Mouse (Mus musculus) frontal cortex, adult 2 months (tissue): ENCODE measurements around the gene Tmprss11f. TPM values are rescaled to one million over a fixed set of nuclear protein-coding genes. Genes with fewer than 3 reads are reported as not detected.
A peak's percentile ranks its signal among the peaks of the same experiment; 100 is the strongest.
"Not testable (repeated sequence)": the region's sequence is repeated elsewhere in the genome, so short reads cannot be mapped to it uniquely, and the experiment has no call there.

Source experiments
- DNase-seq, 2 experiments: peaks; one replicate each; pipeline ENCODE4 v3.0.0; 2022; ENCODE audit warnings: low spot score in 1 of 2; ENCODE audit errors: extremely low spot score in 1 of 2
- polyA plus RNA-seq: library from polyadenylated mRNA; depleted of rRNA; stranded (reverse); fragments of >200 nt; gene quantifications from 2 replicates; pipeline ENCODE4 v1.2.3, GENCODE M21; 2012; rRNA removed

The Tmprss11f gene
- polyA plus RNA-seq, result not detected in 2 replicates

DNA sequence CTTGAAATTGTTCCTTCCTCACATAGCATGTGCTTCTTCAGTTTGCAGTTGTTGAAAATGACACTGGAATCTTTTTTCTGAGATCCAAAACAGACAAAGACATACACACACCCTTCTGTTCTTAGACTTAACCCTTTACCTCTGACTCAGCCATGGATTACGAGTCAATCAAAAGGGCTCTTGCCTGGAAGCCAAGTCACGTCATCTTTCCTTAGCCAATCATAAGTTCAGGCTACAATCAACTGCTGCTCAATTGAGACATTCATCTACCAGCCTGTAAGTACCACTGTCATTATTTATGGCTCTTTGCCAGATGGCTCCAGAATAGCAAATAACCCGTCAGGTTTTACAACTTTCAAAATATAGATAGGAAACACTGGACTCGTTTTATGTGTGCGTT, at the start of gene Tmprss11f:
Gene Tmprss11f (minus strand): TSS at position 101 of the 400 bp plus-strand sequence.
- no peak for DNase-seq

DNA sequence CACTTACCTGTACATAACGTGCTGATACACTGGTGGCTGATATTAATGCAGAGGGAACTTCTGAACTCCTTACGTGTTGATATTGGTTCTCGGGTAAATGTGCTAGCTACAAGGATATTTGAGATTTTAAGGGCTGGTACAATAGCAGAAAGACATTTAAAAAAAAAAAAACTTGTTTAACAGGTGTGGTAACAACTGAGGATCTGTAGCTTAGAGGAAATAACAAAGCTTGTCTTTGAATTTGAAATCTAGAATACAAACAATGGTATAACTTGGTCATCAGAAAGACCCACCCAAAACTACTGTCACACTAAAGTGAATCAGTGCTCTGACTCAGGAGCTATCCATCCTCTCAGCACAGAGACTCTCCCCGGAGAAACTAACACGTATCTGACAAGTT, 44.0 kb upstream of the Tmprss11f start, which contains the start of gene Tmprss11b:
Gene Tmprss11b (minus strand): TSS at position 101 of the 400 bp plus-strand sequence.
- no peak for DNase-seq

DNA sequence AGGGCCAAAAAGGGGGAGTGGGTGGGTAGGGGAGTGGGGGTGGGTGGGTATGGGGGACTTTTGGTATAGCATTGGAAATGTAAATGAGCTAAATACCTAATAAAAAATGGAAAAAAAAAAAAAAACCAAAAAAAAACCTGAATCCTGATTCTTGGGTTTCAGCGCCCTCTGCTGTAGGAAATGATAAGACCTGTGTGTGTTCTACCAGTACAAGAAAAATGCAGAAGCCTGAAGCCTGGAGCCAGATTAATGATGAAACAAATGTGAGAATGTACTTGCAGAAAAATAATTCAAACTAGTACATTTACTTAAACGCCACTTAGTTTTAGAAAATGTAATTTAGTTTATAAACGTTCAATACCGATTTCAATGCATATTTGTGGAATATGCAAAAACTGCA, 17.0 kb upstream of the Tmprss11f start:
- DNase-seq, result peak in 1 of 2 experiments; percentile 71

DNA sequence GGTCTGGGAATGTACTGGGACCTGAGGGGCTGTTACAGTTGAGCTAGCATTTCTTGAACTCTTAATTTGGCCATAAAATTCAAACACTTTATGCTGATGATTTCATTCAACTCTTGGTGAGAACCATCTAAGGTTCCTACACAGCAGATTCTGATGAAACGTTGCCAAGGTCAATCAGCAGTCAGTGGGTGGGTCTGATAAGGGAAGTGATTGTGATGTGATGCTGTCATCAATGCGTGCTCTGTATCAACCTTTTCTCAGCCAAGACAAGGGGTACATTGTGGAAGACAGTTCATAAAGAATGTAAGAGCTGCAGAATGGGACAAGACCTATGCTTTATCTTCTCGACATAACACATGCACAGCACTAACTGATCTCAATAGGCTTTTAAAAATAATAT, 8.6 kb upstream of the Tmprss11f start:
- no peak for DNase-seq

DNA sequence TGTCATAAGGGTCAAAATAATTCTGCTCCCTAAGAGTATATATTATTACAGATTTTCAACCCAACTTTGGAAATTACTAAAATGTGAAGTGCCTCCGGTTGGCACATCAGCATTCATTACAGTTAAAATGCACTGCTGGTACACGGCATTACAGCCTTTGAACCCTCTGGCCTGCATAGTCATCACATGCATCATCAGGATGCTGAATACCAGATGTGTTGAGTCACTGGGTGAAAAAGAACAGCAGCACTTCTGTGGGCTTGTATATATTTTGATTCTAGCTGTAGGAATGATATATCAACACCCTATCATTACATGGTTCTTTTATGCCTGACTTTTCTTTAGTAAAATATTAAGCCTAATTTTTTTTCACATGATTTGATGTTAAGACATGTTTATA, 1.5 kb downstream of the Tmprss11f start:
- no peak for DNase-seq

DNA sequence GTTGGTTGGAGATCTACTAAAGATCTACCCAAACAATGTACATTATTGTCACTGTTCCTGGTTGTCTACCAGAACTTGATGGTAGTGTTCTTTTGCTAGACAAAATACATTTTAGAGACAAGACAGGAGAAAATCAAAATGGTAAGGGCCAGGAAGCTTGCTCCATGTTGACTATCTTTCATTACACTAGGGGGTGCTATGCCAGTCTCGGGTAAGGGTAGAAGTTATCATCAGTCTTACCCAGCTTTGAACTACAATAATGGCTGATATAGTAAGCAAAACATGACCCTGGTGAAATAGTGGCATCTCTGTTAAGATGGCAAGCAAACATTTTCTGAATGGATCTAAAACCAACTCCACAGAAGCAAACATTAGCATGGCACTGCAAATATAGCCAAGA, 10.4 kb downstream of the Tmprss11f start:
- no peak for DNase-seq

DNA sequence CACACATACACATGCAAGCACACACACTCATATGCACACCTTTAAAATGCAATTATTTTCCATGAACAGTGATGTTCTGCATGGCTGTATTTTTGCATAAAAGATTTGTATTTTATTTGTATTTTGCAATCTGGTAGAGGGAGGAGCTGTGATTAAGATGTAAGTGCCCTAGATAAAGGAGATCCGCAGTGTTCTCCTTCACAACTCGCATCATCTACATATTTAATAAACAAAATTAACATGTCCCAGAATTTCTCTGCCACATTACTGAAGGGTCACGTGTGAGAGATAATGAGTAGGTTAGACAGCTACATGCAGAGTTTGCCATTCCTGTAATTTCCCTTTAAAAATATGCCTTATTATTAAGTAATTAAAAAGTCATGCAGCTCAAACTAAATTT, 46.3 kb downstream of the Tmprss11f start:
- DNase-seq, result no peak

DNA sequence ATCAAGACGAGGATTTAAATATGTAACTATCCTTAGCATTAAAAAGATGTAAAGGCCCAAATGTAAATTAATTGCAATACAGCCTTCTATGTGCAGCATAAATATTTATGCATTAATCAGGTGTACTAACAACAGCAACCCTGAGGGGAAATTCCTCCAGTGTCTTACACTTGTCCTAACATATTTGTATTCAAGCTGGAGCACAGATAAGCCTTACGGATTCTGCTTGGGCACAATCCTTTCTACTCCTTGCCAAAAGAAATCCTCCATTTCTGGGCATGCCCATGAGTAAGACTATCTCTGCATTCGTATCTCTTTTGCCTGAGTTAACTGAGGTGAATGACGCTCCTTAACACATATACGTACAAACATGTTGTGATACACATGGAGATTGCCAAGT, 49.6 kb downstream of the Tmprss11f start:
- no peak for DNase-seq

DNA sequence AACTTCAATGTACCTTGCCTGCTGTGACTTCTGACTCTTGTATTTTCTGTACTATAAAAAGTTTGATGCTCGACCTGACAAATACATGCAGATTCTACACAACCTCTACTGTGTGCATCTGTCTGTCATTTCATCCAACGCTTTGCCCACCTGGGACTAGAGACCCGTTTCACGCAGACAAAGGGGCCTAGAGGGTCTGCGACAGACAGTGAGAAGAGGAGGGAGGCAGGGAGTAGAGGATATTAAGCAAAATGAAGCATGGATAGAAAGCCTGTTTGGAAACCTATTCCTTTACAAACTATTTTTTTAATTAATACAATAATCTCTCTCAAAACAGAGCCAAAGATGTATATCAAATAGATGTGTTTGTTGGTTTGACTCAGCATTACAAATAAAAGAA, 50.2 kb downstream of the Tmprss11f start:
- DNase-seq, result no peak

DNA sequence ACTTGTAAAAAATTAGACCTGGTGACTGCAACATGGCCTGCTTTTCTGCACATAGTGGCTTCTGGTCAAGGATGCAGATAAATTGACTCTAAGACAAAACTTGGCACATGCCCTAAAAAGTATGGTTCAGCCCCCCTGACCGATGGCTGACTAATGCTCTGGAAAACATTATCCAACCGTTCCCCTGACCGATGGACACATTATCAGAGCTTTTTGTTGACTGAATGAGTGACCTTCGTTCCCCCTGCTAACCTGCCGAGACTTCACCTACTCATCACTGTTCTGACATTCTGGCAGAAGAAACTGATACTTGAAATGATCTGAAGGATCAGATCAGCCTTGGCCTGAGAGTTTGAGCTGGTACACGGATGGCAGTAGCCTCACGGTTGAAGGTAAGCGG, 53.5 kb downstream of the Tmprss11f start:
- DNase-seq, result not testable (repeated sequence)

DNA sequence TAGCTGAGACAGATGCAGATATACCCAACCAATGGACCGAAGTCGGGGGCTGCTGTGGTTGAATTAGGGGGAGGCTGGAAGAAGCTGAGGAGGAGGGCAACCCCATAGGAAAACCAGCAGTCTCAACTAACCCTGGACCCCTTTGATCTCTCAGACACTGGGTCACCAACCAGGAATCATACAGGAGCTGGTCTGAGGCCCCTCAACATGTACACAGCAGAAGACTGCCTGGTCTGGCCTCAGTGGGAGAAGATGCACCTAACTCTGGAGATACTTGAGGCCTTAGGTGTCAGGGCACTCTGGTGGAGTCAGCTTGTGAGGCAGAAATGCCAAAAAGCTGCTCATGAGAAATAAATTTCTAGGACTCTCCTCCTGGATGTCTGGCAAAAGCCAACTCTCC, 85.5 kb downstream of the Tmprss11f start:
- DNase-seq, result no peak

DNA sequence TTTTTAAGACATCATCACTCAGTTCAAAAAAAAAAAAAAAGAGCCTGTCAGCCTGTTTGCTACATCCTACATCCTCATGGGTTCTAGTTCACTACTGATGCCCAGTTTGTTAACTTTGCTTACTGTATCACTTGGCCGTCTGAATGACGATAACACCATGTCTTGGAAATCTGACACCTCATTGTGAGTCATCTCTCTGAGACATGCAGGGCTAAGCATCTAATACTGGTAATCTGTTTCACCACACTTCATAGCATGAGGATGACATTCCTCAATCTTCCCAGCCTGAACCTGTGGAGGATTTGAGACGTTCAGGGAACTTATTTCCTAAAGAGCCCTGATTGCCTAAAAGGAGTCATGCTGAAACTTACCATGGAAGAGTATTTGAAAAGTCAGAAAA, 91.6 kb downstream of the Tmprss11f start:
- no peak for DNase-seq

DNA sequence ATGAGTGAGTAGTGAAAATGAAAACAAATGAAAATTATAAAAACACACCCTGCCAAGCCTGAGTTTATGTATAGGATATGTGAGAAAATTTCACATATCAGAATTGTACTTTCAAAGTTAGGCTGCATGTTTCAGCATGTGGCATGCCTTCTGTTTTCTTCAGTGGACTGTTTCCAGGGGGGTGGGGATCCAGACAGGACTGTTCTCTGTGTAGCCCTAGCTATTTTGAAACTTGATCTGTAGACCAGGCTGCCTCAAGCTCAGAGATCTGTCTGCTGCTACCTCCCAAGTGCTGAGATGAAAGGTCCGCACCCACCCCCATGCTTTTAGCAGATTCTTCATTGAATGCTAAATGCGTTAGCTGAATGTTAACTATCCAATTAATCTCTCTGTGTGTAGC, 103.5 kb downstream of the Tmprss11f start:
- DNase-seq, result peak in 1 of 2 experiments; percentile 1

DNA sequence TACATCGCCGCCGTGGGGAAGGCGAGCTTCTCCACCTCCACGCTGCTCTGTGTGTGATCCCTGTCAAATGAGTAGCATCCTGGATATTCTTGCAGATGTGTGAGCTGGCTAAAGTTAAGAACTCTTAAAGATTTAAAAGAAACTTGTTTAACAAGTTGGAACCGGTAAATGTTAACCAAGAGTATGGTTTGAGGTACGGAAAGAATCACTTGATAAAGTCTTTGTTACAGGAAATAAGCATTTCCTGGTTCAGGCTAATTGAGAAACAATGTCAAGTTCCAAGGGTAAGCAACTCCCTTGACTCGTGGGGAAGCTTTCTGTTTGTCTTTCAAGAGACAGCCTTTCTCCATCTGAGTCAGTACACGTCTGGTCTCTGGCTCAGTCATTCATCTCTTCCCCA, 113.7 kb downstream of the Tmprss11f start, which contains the start of gene Tmprss11g:
Gene Tmprss11g (minus strand): TSS at position 101 of the 400 bp plus-strand sequence.
- no peak for DNase-seq

DNA sequence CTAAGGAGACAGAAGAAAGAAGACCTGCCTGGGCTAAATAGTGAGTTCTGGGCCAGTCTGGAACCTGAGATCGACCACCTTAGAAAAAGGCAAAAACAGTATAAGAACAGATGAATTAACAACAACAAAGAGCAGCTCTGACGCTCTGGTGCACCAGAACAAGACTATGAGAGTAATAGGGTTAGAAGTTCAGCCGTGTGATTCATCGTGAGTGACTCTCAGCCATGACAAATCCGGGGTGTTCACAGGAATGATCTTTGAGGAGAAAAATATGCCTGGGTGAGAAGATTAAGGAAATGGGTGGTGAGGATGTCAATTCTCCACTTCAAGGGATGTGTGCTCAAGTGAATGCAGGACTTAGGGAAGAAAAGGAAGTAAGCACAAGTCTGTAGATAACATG, 120.7 kb downstream of the Tmprss11f start:
- no peak for DNase-seq

DNA sequence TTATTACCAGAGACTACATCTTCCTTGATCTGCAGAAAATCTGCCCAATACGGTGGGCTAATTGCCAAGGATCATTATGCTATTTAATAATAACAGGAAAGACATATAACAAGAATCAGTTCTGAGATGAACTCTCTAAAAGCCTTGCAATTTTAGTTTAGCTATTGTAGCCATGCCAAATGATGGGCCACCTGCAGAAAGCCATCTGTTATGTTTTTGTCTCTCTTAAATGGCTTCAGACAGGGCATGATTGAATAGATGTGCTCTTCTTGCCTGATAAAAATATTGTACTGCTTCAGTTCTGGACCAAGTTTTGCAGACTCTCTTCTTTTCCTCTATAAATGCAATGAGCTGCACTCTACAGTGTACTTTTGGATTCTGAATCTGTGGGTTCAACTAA, 138.8 kb downstream of the Tmprss11f start:
- DNase-seq, result no peak

DNA sequence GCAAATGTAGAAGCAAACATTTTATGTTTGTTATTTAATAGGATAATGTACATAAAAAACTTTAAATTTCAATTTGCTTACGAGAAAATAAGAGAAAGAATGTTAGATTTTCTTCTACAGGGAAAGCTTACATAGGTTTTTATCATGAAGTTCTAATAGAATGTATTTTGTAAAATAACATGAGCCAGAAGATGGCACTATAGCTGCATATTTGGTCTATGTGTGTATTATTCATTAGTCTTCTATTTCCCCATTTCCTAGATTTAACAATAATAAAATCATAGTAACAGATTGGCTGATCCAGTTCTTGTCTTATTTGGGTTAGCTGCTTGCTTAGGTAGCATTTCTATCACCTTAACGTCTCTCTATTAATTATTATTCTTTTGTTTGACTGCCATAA, 149.7 kb downstream of the Tmprss11f start:
- DNase-seq, result peak in 1 of 2 experiments; percentile 48

DNA sequence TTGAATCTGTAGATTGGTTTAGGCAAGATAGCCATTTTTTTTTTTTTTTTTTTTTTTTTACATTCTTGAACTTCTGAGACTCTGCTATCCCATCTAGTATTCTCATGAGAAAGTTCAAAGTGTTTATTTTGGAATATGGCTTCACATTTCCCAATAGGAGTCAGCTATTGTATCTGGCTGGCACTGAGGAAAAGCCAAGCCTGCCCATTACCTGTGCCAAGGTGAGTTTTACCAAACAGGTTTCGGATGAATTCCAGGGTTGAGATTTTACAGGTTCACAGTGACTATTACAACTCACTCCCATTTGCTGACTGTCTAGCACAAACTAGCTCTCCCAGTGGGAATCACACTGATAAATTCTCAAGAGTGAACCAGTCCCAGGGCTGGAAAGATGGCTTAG, 150.2 kb downstream of the Tmprss11f start:
- no peak for DNase-seq

DNA sequence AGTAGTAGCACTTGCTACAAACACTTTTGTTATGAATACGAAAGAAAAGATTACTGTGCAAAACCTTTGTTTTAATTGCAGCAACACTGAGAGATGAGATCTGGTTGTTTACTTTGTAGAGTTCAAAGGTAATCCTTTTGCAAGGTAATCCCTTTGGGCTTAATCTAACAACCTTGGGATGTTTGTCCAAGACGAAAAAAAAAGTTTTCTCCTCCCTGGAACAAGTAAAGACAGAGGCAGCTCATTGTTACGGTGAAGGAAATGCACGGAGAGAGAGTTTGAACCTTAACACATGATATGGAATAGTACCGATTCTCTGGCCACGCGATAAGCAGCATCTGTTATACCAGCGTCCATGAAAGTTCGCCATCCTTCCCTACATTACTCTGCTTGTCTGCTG, 158.4 kb downstream of the Tmprss11f start:
- DNase-seq, result no peak
